Mouse (Mus musculus) liver, embryonic 18 days (tissue): Measurements from ENCODE around the gene Arhgap28. TPM values are rescaled to one million over a fixed set of nuclear protein-coding genes. Genes with fewer than 3 reads are reported as not detected.

Experiments used
- polyA plus RNA-seq: library from polyadenylated mRNA; depleted of rRNA; stranded (reverse); fragments of >200 nt; gene quantifications from 2 replicates; pipeline ENCODE4 v1.2.3, GENCODE M21; 2012; rRNA removed

The Arhgap28 gene
- 0.57 and 0.64 TPM in 2 replicates for polyA plus RNA-seq

DNA sequence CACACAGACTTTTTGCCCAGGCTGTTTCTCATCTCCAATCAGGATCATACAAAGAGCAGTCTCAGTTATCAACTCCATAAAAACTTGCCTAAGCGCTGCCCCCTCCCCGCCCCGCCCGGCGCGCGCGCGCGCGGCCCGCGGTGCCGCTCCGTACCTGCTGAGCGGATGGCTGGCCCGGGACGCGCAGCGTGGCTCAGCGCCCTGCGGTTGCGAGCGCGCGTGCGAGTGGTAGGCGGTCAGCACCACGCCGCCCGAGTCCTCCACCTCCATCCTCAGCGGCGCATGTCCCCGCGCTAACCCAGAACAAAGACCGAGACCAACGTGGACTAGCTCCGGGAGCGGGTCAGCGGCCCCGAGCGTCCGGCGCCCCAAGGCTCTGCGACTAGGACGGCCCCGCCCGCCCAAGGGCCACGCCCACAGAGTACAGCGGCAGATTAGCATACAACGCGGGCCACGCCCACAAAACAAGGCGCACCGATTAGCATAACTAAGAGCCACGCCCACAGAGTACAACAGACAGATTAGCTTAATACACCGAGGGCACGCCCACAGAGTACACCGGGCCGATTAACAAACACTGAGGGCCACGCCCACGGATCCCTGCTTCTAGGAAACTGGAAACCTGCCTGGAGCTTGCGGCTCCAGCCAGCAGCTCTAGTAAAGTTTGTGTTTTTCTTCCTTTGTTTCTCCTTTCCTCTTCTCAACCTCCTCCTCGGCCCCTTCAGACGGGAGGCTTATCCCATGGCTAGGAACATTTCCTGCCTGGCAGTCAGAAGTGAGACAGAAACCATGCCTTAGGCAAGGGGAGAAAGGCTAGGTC lies at the start of gene Arhgap28:
Gene Arhgap28, minus strand, starts transcription at position 380 of the 820 bp plus-strand sequence.

